Mouse (Mus musculus) CH12F3 (cell line): ENCODE data around the gene Adgrg2.

Experiments
- in situ Hi-C: fragments of 300-500 bp; cut with MboI; formaldehyde crosslinking; loops from 2 replicates; pipeline ENCODE4 v1.14.3; 2020; ENCODE audit warnings: low sequenced_read_pairs

The Adgrg2 gene

DNA sequence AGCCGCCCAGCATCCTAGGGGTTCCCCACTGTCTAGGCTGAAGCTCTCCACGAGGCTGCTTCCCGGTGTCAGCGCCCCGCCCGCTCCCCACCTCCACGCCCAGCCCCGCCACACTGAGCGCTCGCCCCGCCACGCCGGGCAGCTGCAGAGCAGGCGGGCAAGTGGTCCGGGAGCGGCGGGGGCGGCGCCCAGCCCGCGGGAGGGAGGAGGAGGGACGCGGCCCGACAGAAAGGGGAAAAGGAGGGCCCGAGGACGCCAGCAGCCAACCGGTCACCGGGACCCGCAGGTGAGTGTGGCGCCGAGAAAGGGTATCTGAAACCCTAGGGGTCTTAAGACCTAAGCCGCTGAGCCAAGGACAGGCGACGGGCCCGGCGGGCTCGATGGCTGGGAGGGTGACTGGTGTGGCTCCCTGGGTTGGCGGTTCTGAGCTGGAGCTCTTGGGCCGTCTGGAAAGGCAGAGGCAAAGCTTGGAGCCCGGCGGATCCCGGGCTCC lies at the start of gene Adgrg2:
Gene Adgrg2, plus strand, starts transcription at position 227 of the 493 bp plus-strand sequence.
- in situ Hi-C loops = no loop called here

DNA sequence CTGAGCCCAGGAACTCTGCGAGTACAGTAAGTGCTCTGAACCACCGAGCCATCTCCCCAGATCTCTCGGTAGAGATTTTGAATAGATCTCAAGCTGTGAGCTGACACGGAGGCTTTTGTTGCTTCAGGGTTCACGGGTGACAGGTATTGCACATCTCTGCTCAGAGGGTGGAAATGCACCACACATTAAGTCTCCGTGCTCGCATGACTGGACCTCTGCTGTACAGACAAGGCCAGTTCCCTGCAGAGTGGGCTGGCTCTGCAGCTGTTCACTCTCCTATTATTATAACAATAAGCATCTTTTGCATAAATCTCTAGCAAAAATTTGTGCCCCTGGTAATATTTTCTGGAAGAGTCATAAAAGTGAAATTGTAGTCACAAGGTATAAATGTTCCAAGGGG lies 39.5 kb upstream of the Adgrg2 start:
- in situ Hi-C loops = no loop called here

DNA sequence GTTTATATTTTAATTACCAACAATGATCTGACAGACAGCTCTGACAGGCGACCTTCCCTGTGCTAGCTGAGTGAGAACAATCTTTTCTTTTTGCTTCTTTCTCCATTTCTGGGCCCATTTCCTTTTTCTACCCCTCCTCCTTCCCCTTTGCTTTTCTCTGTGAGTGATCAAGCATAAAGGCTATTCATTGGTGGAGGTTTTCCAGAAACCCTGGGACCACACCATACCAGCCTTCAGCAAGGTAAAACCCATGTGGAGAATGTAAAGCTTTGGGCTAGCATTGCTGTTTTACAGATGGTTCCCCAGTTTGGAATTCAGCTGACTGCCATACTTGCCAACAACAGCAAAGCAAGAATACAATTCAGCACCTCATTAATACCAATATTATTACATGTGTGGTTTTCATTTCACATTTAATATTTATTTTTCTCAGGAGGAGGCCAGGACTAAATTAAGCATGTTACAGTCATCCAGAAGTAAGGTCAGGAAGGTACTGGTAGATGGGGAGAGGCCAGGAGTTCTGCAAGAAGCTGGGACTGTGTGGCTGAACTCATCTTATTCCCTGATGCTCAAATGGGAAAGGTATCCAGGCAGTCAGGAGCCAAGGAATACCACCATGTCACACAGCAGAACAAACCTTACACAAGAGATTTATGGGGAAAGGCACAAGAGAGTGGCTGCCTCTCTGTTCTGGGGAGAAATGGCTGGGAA lies 38.4 kb upstream of the Adgrg2 start:
- in situ Hi-C loops = no loop called here

DNA sequence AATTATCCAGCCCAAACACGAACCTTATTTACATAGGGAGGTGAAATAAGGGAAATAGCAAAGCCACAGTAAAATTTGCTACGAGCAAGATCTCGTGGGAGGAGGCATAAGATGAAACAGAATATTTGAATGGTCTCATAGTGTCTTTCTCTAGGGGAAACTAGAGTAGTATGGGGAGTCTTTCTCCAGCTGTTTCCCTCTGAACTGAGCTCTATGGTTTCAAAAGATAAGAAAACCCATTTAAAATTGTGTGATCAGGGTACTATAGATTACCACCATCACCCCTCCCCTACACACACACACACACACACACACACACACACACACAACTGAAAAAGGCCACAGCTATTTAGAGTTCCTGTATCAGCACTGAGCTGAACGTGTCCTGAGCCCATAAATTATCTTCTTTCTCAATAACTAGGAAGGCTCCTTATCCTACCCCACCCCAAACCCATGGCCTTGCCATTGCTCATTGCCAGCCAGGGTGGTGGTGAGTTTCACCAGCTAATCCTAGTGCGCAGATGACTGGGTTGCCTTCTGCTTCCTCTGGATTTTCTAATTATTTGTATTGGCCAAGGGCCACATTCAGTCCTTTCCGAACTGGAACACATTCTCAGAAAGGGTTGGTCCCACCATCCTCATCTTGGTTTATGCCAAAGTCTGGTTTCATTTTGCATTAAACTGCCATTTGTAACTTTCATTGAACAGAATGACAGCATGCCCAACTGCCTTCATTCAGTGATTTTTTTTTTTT lies 5.6 kb upstream of the Adgrg2 start:
- in situ Hi-C loops = no loop called here

DNA sequence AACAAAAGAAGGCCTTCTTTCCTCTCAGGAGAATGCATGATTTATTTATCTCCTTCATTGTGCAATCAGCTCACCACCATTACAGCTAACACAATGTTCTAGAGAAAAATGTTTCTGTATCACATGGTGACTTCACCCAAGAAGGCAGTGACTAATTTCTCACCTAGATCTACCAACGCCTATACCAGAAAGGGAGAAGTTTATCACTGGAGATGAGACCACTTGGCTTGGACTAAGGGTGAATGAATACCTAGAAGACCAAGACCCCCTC lies 5.1 kb upstream of the Adgrg2 start:
- in situ Hi-C loops = no loop called here

DNA sequence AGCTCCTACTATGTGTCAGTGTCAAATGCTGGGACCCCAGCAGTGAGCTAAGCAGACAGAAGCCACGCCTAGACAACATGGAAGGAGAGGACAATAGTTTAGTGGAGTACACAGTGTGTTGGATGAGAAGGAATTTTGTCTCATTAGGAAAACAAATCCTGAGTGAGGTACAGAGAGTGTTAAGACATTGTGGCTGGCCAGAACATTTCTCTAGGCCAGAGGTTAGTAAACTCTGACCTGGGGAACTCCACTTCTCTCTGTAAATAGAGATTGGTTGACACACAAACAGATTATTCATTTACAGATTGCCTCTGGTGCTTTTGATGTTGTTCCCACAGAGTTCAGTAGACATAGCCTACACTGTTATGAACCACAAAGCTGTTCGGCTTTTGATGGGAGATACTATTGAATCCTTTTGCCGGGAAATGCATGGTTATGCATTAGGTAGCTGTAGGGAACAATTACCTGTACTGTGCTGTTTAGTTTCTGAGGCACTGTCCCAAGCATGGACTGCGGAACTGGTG lies 22.5 kb downstream of the Adgrg2 start:
- in situ Hi-C loops = no loop called here

DNA sequence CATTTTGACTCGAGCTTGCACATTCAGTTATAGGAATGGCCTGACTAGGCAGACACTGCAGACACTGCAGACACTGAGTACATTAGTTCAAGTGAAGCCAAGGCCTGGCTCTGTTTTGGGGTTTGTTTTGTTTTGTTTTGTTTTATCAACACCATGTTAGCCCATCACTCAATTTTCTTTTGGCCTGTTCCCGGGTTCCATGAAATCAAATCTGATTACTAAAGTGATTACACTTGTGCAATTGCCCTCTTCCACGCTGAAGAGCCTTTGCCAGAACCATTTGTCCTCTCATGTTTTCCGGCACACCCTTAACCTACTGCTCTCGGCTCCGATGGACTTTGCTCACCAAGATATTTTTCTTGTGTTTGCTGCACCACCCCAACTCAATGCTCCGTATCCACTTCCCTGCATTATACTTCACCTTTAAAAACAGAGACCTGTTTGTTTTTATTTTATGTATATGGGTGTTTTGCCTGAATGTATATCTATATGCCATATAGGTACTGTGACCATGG lies 23.4 kb downstream of the Adgrg2 start:
- in situ Hi-C loops = no loop called here

DNA sequence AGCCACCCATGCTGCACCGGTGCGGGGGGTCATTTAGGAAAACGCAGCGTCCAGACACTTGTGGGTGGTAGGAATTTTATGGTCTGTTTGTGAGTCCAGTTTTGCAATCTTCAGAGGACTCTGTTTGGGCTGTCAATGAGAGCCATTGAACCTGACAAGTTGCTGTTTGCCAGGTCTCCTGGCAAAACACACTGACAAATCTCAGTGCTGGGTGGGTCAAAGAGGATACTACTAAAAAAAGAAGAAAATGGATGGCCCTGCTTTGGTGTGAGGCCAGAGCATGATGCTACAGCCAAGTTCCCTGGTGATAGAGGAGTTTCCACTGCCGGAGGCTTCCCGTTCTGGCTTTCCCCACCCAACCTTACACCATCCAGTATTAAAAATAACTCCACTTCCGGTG lies 27.9 kb downstream of the Adgrg2 start:
- in situ Hi-C loops = no loop called here

DNA sequence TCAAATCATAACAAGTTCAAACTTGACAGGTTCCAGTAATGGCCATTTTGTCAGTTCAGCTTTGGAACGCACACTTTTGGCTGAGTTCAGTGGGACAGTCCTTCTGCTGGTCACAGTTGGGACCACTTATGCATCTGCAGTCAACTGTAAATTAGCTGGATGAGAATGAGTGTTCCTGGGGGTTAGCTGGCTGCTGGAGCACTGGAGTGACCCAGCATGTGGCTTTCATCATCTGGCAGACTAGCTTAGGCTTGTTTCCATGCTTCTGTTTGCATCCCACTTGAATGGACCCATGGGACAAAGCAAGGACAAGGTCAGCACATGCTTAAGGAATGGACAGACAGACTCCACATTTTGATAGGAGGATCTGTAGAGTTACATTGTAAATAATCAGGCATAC lies 33.2 kb downstream of the Adgrg2 start:
- in situ Hi-C loops = no loop called here

DNA sequence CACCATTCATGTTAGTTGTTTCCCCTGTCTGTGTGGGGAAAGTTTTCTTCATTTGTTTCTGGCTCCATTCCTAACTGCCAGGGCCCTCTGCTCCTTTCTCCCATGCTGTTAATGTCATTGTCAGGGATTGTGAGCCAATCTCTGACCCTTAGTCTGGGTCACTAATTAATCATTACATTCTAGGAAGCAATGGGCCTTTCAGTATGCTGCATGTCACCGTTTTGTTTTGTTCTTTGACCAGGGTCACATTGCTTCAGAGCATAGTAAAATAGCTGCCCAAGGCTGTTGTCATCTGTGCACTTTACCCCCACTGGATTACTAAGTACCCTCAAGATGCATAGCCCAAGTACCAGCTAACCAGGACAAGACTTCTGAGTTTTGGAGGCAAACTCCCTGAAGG lies 36.0 kb downstream of the Adgrg2 start:
- in situ Hi-C loops = no loop called here

DNA sequence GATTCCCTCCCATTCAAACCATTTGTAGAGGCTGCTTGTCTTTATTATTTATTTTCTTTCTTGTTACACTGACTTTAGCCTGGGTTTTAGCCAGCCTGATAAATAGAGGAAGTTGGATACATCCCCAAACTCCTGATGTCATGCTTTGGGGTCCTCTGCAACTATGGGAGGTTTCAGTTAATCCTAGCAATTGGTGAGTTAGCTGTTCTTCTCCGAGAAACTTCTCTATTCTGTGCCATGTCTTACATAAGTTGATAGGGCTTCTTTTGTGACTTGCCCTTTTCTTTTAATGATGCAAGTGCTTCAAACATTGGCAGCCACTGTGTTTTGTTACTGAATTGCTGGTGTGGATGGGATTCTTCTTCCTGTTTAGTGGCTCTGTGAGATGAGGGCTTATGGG lies 36.4 kb downstream of the Adgrg2 start:
- in situ Hi-C loops = no loop called here

DNA sequence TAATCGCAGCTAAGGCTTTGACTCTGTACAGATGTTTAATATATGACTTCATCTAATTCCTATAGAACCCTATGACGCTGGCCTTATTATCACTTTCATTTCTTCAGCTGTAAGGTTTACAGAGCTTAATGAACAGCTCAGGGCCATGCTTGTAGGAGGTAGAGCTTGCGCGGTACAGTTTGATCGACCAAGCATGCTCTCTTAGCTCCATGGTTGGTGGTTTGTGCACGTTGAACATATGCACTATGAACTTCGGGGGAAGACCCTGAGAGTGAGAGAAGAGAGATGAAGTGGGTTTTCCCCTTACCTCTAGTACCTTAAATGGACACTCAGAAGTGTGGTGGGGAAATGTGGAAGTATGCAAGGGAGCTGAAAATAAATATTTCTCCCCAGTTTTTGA lies 41.7 kb downstream of the Adgrg2 start:
- in situ Hi-C loops = no loop called here

DNA sequence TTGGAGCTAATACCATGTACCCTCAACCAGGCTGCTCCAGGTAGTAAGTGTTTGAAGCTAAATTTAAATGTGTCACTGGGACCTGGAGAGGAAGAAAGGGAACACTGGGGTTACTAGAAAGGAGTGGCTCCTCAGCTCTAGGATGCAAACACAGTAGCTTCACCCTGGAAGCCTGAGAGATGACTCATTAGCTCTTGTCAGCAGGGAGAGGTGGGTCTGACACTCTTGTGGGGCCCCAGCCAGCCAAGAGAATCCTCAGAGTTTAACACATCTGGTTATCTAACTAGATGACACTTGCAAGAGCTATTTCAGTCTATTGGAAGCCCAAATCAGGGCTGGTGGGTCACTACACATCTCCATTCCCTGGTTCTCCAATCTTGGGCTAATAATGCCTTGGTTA lies 50.8 kb downstream of the Adgrg2 start:
- in situ Hi-C loops = no loop called here

DNA sequence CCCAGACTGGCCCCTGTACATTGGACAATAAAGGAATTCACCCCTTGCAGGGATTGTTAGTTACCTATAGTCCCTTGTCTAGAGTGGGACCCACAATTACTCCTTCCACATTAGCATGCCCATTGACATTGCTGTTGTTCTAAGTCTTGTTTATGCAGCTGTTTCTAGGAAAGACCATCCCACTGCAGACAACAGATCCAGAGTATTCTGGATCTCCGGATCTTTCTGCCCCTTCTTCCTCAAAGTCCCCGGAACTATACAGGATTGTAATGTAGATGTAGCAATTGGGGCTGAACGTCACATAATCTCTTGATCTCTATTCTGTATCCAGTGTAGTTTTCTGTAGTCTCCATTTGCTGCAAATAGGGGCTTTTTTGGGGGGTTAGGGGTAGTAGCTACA lies 57.9 kb downstream of the Adgrg2 start:
- in situ Hi-C loops = no loop called here

DNA sequence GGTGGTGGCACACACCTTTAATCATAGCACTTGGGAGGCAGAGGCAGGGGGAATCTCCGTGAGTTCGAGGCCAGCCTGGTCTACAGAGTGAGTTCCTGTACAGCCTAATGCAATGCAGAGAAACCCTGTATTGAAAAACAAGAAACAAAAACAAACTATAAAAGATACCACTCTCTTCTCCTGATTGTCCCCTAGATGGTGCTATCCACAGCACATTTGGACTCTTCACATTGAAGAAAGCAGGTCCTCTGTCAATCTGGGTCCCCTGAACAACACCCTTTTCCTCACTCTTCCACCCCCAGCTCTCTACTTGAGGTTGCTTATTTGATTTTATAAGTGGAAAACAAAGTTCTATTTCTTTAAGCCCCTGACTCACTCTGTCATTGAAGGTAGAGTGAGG lies 58.9 kb downstream of the Adgrg2 start:
- in situ Hi-C loops = no loop called here

DNA sequence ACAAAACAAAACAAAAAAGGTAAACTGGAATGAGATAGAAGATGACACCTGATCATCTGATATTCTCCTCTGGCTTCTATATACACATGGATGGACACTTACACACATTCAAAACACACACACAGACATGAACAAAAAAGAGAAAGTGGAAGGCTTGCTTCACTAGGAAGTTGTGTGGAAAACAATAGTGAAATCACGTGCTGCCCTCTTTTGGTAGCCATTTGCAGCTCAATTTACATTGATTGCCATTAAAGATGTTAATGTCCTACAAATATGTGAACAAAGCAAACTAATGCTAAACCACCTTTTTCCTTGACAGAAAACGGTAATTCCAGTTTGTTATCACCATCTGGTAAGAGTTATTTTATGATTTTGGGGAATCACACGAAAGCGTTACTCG lies 65.2 kb downstream of the Adgrg2 start:
- in situ Hi-C loops = no loop called here

DNA sequence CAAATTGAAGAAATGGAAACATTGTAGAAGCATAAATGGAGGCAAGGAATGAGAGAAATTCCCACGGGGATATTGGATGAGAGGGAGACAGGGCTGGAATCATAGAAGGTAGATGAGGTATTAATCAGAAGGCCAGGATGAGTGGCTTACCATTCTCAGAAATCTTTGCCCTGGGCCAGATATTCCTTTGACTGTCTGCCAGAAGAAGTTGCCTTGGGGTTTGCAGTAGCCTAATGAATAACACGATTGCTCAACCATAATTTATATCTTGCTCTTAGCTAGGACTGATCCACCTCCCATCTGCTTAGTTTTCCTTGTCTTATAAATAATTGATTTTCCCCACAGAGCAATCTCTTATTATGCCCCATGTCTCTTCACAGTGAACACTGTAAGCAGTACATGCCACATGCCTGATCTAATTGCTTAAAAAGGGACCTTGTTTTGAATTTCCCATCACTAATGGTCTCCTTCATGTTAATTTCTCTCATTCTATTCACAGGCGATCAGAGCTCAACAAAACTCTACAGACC lies 80.8 kb downstream of the Adgrg2 start:
- in situ Hi-C loops = no loop called here

DNA sequence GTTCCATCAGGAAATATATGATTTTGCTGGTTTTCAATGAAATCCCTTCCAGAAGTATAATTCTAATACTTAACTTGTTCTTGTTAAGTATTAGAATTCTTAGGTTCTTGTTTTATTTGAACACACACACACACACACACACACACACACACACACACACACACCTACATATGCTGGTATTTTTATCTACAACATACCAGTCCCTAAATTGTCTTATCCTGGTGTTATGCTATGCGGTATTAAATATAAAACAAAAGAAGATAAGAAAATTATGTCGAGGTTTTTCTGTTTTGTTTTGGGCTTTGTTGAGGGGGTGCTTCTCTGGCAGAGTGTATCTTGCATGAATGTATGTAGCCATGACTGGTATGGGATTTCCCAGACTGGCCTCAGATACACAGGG lies 99.3 kb downstream of the Adgrg2 start:
- in situ Hi-C loops = no loop called here

DNA sequence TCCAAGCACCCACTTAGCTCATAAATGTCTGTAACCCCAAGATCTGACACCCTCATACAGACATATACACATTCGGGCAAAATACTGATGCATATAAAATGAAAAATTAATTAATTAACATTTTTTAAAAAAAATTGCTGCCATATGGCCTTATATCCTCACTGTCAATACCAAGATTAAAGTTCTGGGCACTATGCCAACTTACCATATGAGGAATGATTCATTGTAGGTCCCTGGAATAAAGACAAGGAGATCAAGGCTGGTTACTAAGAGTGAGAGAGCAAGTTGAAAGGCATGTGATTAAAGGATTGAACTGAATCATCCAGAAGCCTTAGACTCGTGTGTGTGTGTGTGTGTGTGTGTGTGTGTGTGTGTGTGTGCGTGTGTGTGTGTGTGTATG lies 103.8 kb downstream of the Adgrg2 start:
- in situ Hi-C loops = no loop called here

DNA sequence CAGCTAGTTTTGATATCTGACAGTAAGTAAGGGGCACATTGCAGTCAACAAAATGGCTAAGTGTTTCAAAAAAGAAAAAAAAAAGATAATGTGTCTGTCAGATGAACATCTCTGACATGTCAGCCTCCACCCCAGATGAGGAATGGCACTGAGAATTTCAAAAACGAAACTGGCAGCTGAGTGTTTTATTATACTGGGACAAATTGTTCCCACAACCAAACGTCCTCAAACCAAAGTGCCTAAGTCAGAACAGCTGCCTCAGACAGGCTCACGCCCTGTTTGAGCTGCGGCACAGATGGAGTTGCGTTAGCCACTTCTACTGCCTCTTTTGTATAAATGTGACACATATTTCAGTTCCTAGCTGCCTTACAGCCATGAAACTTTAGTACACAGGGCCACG lies 104.4 kb downstream of the Adgrg2 start:
- in situ Hi-C loops = no loop called here

DNA sequence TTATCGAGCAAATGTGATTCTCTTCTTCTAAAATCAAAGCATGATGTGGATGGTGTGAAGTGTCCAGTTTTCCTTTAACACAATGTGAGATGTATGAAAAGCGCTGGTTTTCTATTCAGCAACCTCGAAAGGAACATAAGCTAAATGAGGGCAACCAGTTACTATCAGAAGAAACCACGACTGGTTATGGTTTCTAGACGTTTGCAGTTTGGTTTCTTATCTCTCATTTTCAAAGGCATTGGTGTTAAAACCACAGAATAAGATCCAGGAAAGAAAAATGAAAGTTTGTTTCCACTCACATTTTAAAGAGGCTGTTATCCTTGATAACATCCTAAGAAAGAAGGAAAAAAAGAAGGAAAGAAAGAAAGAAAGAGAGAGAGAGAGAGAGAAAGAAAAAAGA lies 106.0 kb downstream of the Adgrg2 start:
- in situ Hi-C loops = no loop called here

DNA sequence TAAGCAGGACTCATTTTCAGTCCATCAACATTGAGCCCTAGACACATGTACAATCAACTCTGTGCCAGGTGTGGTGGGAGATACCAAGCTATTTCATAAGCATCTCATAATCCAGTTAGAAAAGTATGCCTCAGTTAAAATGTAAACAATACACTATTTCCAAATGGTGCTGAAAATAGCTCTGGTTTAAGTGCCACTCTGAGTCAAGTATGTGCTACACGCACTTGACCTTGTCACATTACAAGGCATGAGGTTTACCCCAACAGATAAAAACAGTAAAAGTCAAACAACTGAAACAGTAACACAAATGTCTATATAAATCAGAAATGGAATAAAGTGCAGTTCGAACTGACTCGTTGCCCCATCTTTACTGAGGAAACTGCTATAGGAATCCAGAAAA lies 110.6 kb downstream of the Adgrg2 start:
- in situ Hi-C loops = no loop called here
